Comparison of ENCODE assay signal across 10 mouse cellular contexts in genomic region chr13:53001511-53001935, GRCm38 (mm10). TPM values are rescaled to one million over a fixed set of nuclear protein-coding genes. Genes with fewer than 3 reads are reported as not detected.
DNase-seq lines count a peak whose midpoint lies in the region.
"Had no signal": no experiment of that assay in that cellular context is flagged by ENCODE, and none has a peak within 500 bp of the region (broad histone marks: within the 10 kb centered on the region; RNA-seq: fewer than 3 reads in every experiment).

No protein-coding gene starts in this region.

- DNase-seq in gastrocnemius, postnatal 25 days = peak; percentile 10
- no peak for DNase-seq in gastrocnemius, postnatal 4 days (ENCODE audit: low spot score in 2 of 2)
- peak; percentile 64 for DNase-seq in 3134 (ENCODE audit: extremely low read depth, insufficient read length, low spot score)
- peak; percentile 75 for DNase-seq in adrenal gland, postnatal 14 days
- peak; percentile 58 for DNase-seq in lung, postnatal 14 days
- no peak for DNase-seq in cerebellum, adult 9-10 months
- DNase-seq in cerebellum, postnatal 4 days (ENCODE audit: low spot score in 2 of 2) = no peak
- DNase-seq in embryo, embryonic 10.5 days (ENCODE audit: low spot score) = no peak
- DNase-seq: cerebellum, adult 11-12 months; thymus, postnatal 25 days had no signal

RNA-seq across cellular contexts. Expression of gene Nfil3, which starts 20.6 kb away (rescaled TPM):
- total RNA-seq in gastrocnemius, postnatal 25 days (2021) = 10 to 100 TPM; 21.4 to 53.7 TPM
- 10 to 100 TPM; 21.0 to 22.8 TPM for total RNA-seq in gastrocnemius, postnatal 4 days (2021)
- 49.1 and 87.9 TPM in 2 replicates for total RNA-seq in adrenal gland, postnatal 14 days (2021)

Comparison
In these comparisons a context has a peak if more than half of its experiments do, and no peak if none do; other contexts are left out.
1. DNase-seq: peak in gastrocnemius, postnatal 25 days (single experiment), 3134 (single experiment), adrenal gland, postnatal 14 days (single experiment) and lung, postnatal 14 days (single experiment); none in gastrocnemius, postnatal 4 days (0 of 2), cerebellum, adult 9-10 months (single experiment), cerebellum, postnatal 4 days (0 of 2) and embryo, embryonic 10.5 days (single experiment).